Mouse (Mus musculus) stomach, postnatal 0 days (tissue): ENCODE data around the gene Lrtm1. TPM values are rescaled to one million over a fixed set of nuclear protein-coding genes. Genes with fewer than 3 reads are reported as not detected.

Experiments
- ATAC-seq: fragments of 200-750 bp; cut with Nextera tagmentation; 2 replicates; pipeline ENCODE4 v1.8.0; 2017; ENCODE audit not compliant: low FRiP score, low TSS enrichment
- DNase-seq: peaks from one replicate; pipeline ENCODE4 v3.0.0-alpha.2; 2016; ENCODE audit warnings: low spot score
- H3K27ac ChIP-seq: fragments of 300-500 bp; sonication (generic); replicated peaks from 2 replicates; pipeline ENCODE4 v1.5.1; 2014; ENCODE audit warnings: mild to moderate bottlenecking, control low read depth
- H3K27me3 ChIP-seq: fragments of 300-500 bp; sonication (generic); 2 replicates; pipeline ENCODE4 v1.6.1; 2014; ENCODE audit warnings: low read length; ENCODE audit not compliant: control insufficient read depth, insufficient read depth
- H3K36me3 ChIP-seq: fragments of 300-500 bp; sonication (generic); 2 replicates; pipeline ENCODE4 v1.6.1; 2014; ENCODE audit warnings: low read length, mixed read lengths; ENCODE audit not compliant: control insufficient read depth, insufficient read depth
- H3K4me1 ChIP-seq: fragments of 300-500 bp; sonication (generic); replicated peaks from 2 replicates; pipeline ENCODE4 v1.6.1; 2014; ENCODE audit warnings: antibody characterized with exemption; ENCODE audit not compliant: control insufficient read depth, insufficient read depth
- H3K4me2 ChIP-seq: fragments of 300-500 bp; sonication (generic); replicated peaks from 2 replicates; pipeline ENCODE4 v1.6.1; 2014; ENCODE audit warnings: low read depth, mild to moderate bottlenecking, control low read depth, moderate library complexity
- H3K4me3 ChIP-seq: fragments of 300-500 bp; sonication (generic); 2 replicates; pipeline ENCODE4 v1.5.1; 2014; ENCODE audit warnings: low read depth, low read length, control low read depth
- H3K9ac ChIP-seq: fragments of 300-500 bp; sonication (generic); 2 replicates; pipeline ENCODE4 v1.6.1; 2014; ENCODE audit warnings: mild to moderate bottlenecking, low read length, control low read depth, mixed read lengths
- H3K9me3 ChIP-seq: fragments of 300-500 bp; sonication (generic); 2 replicates; pipeline ENCODE4 v1.6.1; 2016; ENCODE audit warnings: low read length; ENCODE audit not compliant: control insufficient read depth
- CTCF ChIP-seq: IDR thresholded peaks from 2 replicates; pipeline ENCODE4 v1.5.1; 2016; ENCODE audit warnings: antibody characterized with exemption, low read depth, mild to moderate bottlenecking, moderate library complexity
- EP300 ChIP-seq: optimal IDR thresholded peaks from 2 replicates; pipeline ENCODE3; 2016; ENCODE audit warnings: antibody characterized with exemption
- WGBS: fragments of 180-500 bp; shearing (Covaris S2); extraction: QIAGEN DNeasy Blood & Tissue Kit; methylation state at CpG from one replicate; pipeline ENCODE4 v1.1.7; 2014; 5-methylcytosine and 5-hydroxymethylcytosine counted together
- polyA plus RNA-seq: library from polyadenylated mRNA; unstranded; fragments of >200 nt; fragmentation: Nextera tagmentation; extraction: Ambion mirVana; gene quantifications from 2 replicates; pipeline ENCODE4 v1.2.1, GENCODE M21; 2015

Lrtm1 gene
- polyA plus RNA-seq, 1 experiment from 2014 or later: not detected

DNA sequence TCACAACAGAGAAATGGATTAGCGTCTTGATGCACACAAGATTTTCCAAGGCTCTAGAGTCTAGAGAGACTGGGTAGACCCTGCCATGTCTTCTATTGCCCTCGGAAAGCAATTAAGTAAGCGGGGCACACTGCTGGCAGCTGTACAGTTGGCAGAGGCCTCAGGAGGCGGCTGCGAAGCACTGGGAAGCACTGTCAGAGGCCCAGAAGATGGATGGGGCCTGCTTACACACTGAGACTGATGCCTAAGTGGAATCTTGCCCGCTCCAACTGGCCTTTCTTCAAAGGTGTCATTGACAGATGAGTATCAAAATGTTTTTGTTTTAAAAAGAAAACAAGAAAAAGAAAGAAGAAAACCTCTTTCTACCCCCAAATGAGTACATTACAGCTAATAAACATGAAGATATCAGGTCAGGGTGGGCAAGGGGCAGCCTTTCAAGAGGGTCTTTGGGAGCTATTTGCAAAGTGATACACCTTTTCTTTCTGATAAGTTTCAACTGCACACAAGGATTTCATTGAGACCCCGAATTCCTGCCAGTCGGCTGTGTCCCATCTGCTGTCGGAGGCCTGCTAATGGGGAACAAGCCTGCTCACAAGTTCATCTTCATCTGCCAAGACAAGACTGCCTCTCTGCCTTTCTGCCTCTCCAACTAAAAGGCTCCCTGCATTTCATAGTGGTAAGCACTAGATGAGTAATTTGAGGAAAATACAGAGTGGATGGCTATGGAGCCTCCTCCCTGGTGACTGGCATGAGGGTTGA is 22.8 kb downstream of the Lrtm1 start:
- no peaks in the 10 kb centered on the region for H3K36me3 ChIP-seq
- no peaks in the 10 kb centered on the region for H3K4me1 ChIP-seq
- no peak overlapping the region for H3K27ac ChIP-seq
- H3K4me3 ChIP-seq: no peak overlapping the region
- TF ChIP-seq EP300: no peak
- no peak for TF ChIP-seq CTCF
- no peaks in the 10 kb centered on the region for H3K9me3 ChIP-seq
- H3K27me3 ChIP-seq: no peaks in the 10 kb centered on the region
- no peak overlapping the region for H3K9ac ChIP-seq
- no peak for ATAC-seq
- DNase-seq: no peak
- H3K4me2 ChIP-seq: no peak overlapping the region
- 49% methylated on average over 9 of the region's 9 CpGs for WGBS

DNA sequence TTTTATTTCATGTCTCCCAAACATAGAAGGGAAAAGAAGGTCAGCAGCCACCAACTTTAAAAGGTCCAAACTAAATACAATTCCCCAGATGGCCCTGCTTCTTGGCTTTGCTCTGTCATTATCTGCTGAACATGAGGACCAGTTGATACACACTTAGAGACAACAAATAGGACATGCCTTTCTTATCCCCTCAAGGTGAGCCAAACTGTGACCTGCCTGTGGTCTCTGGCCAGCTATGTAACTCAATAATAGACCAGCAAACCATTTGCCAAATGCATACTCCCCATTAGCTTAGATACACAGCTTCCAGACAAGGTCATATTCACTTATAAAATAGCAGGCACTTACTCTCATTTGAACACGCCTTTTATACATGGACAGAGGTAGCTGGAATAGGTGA is 23.5 kb downstream of the Lrtm1 start:
- H3K27me3 ChIP-seq: no peaks in the 10 kb centered on the region
- no peak overlapping the region for H3K27ac ChIP-seq
- 83% methylated on average over 1 of the region's 1 CpGs for WGBS
- no peak overlapping the region for H3K9ac ChIP-seq
- no peak for ATAC-seq
- H3K4me2 ChIP-seq: no peak overlapping the region
- DNase-seq: no peak
- no peak overlapping the region for H3K4me3 ChIP-seq
- no peaks in the 10 kb centered on the region for H3K9me3 ChIP-seq
- no peaks in the 10 kb centered on the region for H3K36me3 ChIP-seq
- TF ChIP-seq CTCF: no peak
- TF ChIP-seq EP300: no peak
- H3K4me1 ChIP-seq: no peaks in the 10 kb centered on the region

DNA sequence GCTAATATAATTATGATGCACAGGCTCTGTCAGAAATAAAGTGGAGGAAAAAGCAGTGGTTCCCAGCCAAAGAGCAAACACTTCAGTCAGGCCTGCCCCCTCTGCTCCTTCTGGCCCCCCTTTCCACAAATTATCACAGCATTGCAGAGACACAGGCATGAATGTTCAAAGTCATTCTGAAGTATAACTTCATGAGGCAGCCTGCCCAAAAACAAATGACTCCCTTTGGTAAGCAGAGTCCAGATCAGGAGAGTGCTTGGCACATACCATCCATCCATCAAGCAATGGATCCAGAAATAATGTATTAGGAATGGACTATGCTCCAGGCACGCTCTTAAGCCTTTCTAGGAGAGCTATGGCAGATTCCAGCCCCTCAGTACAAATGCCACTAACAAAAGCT is 24.3 kb downstream of the Lrtm1 start:
- Histone ChIP-seq H3K36me3 (no peaks in the 10 kb centered on the region), H3K9me3 (no peaks in the 10 kb centered on the region), H3K27me3 (no peaks in the 10 kb centered on the region), H3K4me1 (no peaks in the 10 kb centered on the region), H3K9ac (no peak overlapping the region), H3K27ac (no peak overlapping the region), H3K4me3 (no peak overlapping the region), H3K4me2 (no peak overlapping the region)
- no peak for TF ChIP-seq EP300
- TF ChIP-seq CTCF: no peak
- ATAC-seq: no peak
- 62% methylated on average over 1 of the region's 1 CpGs for WGBS
- DNase-seq: no peak

DNA sequence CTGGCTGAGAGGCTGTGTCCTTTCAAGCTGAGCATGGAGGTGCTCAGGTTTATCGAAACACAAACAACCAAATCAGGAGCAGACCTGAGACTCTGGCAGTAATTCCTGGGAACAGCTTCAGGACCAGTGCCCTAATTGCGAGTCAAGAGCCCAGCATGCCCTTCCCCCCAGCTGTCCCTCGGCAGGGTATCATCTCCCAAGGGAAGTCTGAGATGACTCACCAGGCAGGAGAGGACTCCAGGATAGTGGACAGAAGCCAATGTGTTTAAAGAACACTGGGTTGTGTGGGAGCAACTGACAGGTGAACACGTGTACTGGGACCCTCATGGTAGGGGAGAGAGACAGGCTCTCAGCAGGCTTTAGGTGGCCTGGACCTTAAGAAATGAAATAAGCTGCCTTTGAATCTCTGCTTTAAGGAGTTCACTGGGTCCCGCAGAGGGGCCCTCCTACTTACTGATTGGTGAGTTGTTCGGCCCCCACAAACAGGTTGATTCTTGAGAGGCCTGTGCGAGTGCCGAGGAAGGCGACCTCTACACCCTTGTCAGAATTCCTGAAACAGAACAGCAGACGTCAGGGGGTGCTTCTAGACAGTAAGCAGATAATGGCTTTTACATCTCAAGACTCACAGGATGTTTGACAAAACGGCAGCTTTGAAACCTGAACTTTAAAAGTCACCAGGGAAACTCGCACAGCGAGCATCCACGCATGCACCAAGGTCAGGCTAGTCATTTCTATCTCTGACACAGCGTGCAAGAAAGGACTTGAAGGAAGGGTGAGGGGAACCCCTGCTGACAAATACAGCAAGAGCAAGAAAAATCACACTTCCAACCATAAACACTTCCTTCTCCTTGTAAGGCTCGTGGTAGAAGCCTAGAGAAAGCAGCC is 34.2 kb downstream of the Lrtm1 start:
- H3K9me3 ChIP-seq: no peaks in the 10 kb centered on the region
- TF ChIP-seq CTCF: no peak
- no peak for TF ChIP-seq EP300
- H3K9ac ChIP-seq: no peak overlapping the region
- no peak overlapping the region for H3K4me3 ChIP-seq
- H3K27ac ChIP-seq: no peak overlapping the region
- no peak for DNase-seq
- no peaks in the 10 kb centered on the region for H3K4me1 ChIP-seq
- H3K27me3 ChIP-seq: no peaks in the 10 kb centered on the region
- H3K4me2 ChIP-seq: no peak overlapping the region
- ATAC-seq: no peak
- H3K36me3 ChIP-seq: no peaks in the 10 kb centered on the region
- WGBS: 45% methylated on average over 16 of the region's 16 CpGs

DNA sequence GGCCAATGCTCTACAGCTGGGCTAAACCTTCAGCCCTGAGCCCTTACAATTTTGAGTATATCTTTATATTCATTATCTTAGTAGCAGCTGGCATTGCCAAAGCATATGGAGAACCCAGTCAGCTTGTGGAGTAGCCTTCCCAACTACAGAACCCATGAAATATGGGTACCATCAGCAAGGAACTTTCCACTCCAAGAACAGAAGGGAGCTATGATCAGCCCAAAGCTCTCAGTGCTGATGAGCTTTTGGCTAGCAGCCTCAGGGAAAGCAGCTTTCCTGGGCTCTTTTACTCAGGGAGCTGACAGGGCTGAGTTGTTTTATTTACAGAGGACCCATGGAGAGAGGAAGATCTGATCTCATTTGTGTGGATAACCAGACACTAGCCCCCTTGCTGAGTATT is 42.7 kb downstream of the Lrtm1 start:
- Histone ChIP-seq H3K4me1 (no peaks in the 10 kb centered on the region), H3K27me3 (no peaks in the 10 kb centered on the region), H3K4me3 (no peak overlapping the region), H3K4me2 (no peak overlapping the region), H3K9ac (no peak overlapping the region), H3K27ac (no peak overlapping the region), H3K36me3 (no peaks in the 10 kb centered on the region), H3K9me3 (no peaks in the 10 kb centered on the region)
- ATAC-seq (no peak), DNase-seq (no peak)
- no peak for TF ChIP-seq CTCF
- no peak for TF ChIP-seq EP300

DNA sequence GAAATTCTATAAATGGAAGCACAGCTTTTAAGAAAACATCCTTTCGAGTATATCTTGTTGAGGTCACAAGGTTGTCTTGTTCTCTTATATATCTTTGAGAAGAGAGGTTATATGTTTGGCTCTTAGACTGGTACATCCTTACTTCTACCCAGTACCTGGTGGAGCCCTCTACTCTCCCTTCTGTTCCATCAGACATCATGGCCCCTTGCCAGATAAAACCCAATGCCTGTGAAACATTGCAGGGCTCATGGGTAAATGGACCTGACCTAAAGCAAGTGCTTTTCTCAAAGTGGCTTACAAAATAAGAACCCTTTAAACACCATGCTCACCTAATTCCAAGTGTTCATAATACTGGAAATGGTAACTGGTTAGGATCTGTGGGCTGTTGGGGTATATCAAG is 43.5 kb downstream of the Lrtm1 start:
- Histone ChIP-seq H3K4me1 (no peaks in the 10 kb centered on the region), H3K9ac (no peak overlapping the region), H3K9me3 (no peaks in the 10 kb centered on the region), H3K27ac (no peak overlapping the region), H3K4me3 (no peak overlapping the region), H3K27me3 (no peaks in the 10 kb centered on the region), H3K36me3 (no peaks in the 10 kb centered on the region), H3K4me2 (no peak overlapping the region)
- no peak for DNase-seq
- TF ChIP-seq EP300: no peak
- no peak for TF ChIP-seq CTCF
- ATAC-seq: no peak
- 73% methylated on average over 1 of the region's 1 CpGs for WGBS
